Mouse (Mus musculus) embryonic facial prominence, embryonic 12.5 days (tissue): ENCODE data around the gene Hbp1. TPM values are rescaled to one million over a fixed set of nuclear protein-coding genes. Genes with fewer than 3 reads are reported as not detected.

Experiments used
- polyA plus RNA-seq: library from polyadenylated mRNA; unstranded; fragments of >200 nt; fragmentation: Nextera tagmentation; extraction: Ambion mirVana; gene quantifications from 2 replicates; pipeline ENCODE4 v1.2.1, GENCODE M21; 2016

Hbp1 gene
- polyA plus RNA-seq, 1 experiment from 2014 or later, result 133 TPM

Other genes with a start within 250 kb of the Hbp1 start
- 1.00 and 1.2 TPM in 2 replicates for gene Gpr22, start 236.6 kb downstream of the Hbp1 start, polyA plus RNA-seq
- gene Prkar2b, start 110.8 kb upstream of the Hbp1 start, polyA plus RNA-seq, result 47.0 and 49.0 TPM in 2 replicates